Mouse (Mus musculus): Measurements from ENCODE around the gene Mmp8. TPM values are rescaled to one million over a fixed set of nuclear protein-coding genes. Genes with fewer than 3 reads are reported as not detected.

The Mmp8 gene
- polyA plus RNA-seq, 2 experiments from 2014 or later: 0.19 TPM; not detected in 1

DNA sequence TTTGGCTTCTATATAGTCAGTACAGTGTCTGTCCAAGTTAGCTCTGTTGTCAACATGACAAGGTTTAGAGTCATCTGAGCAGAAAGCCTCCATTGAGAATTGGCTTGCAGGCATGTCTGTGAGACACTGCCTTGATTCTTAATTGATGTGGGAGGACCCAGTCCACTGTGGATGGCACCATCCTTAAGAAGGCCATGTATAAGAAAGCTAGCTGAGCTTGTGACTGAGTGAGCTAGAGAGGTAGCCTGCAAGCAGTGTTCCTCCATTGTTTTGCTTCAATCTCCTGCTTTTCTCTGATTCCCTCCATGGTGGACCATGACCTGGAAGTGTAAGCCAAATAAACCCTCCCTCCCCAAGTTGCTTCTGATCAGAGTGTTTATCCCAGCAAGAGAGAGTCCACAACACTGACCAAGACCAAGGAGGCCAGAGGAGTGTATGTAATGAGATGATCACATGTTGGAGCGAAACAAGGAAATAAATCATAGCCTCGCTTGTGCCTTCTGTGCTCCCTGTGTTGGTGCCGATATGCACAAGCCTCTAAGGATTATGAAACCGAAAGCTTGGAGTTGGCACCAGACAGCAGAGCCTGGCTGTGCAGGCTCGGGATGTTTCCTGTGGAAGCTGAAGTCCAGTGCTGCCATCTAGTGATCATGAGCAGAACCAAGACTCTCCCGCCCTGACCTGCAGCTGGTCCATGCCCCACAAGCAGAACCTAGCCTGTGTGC is 36.7 kb downstream of the Mmp8 start:
- peak; percentile 89 for ATAC-seq

- ATAC-seq: no peak
Observed at GRCm38 (mm10) chr9:7602982-7603742, 44.9 kb downstream of the Mmp8 start.

DNA sequence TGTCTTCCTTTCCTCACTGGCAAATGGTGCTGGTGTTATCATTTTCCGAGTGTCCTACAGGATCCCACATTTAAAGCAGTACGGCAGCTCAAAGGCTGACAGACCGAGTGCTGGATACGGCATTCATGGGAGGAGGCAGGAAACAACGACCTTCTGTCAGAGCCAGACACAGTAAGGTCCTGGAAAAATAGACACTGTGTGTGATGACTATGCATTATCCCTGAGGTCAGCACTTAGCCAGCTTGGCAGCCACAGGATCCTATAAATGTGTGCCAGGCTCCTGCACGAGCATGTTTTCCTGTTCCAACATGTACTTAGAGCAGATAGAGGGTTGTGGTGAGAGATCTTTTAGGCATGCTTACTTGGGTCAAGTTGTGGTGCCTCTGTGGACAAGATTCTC is 45.7 kb downstream of the Mmp8 start:
- no peak for ATAC-seq

GRCm38 (mm10) chr9:7605638-7606037 is 47.4 kb downstream of the Mmp8 start:
- no peak for ATAC-seq

Other genes starting within 250 kb of the Mmp8 start
- gene Mmp12, start 214.1 kb upstream of the Mmp8 start, polyA plus RNA-seq (2017; shearing (Covaris generic)): not detected
- not detected for gene Mmp1b, start 170.4 kb upstream of the Mmp8 start, polyA plus RNA-seq (2017; shearing (Covaris generic))
- gene Mmp3, start 112.6 kb upstream of the Mmp8 start, polyA plus RNA-seq (2017; shearing (Covaris generic)): not detected
- gene Mmp10, start 56.1 kb upstream of the Mmp8 start, polyA plus RNA-seq (2017; shearing (Covaris generic)): not detected
- not detected for gene Mmp27, start 12.9 kb downstream of the Mmp8 start, polyA plus RNA-seq (2017; shearing (Covaris generic))
- gene Mmp20, start 69.8 kb downstream of the Mmp8 start, polyA plus RNA-seq (2017; shearing (Covaris generic)): not detected
- gene Mmp7, start 133.6 kb downstream of the Mmp8 start, polyA plus RNA-seq (2017; shearing (Covaris generic)): not detected
- 100 to 1,000 TPM; 110 to 119 TPM for gene Tmem123, start 205.6 kb downstream of the Mmp8 start, polyA plus RNA-seq (2017; shearing (Covaris generic))